Mouse (Mus musculus) retina, embryonic 14.5 days (tissue): ENCODE measurements at regions not wholly inside any gene's neighbourhood (a gene's known extent, or its start where the extent isn't known, plus 50 kb on each side); places are given as distances from the start of the nearest gene placed in this dataset.
"Not testable (repeated sequence)": the region's sequence is repeated elsewhere in the genome, so short reads cannot be mapped to it uniquely, and the experiment has no call there.

Source experiments
- DNase-seq: peaks from one replicate; pipeline ENCODE4 v3.0.0-alpha.2; 2015; ENCODE audit warnings: low spot score

- no peak for DNase-seq
These were observed 1634.0 kb downstream of the Diaph2 start for GRCm38 (mm10) chrX:131383501-131383900.

- no peak for DNase-seq
These were observed 1652.6 kb downstream of the Diaph2 start for GRCm38 (mm10) chrX:131402189-131402588.

GRCm38 (mm10) chrX:131402891-131403290 is 1653.3 kb downstream of the Diaph2 start:
- DNase-seq: not testable (repeated sequence)

GRCm38 (mm10) chrX:131406685-131407084 is 1657.1 kb downstream of the Diaph2 start:
- DNase-seq: peak; percentile 47

GRCm38 (mm10) chrX:131410567-131410966 is 1661.0 kb downstream of the Diaph2 start:
- DNase-seq: no peak

DNA sequence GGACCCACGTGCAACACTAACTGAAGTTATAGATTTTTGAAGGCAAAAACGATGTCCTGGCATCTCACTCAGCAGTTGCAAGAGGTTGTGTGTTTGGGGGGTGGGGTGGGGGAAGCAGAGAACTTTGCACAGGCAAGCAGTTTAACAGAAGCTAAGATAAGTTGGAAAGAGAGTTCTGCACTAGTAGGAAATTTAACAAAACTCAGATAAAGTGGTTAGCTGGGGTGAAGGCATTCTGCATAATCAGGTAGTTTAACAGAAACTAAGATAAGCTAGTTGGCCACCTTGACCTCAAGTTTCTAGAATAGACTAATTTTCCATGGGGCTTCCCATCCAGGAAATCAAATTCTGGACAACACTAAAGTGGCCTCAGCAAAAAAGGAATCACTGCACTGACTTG is 1672.6 kb downstream of the Diaph2 start:
- DNase-seq: no peak

GRCm38 (mm10) chrX:131422811-131423210 is 1673.3 kb downstream of the Diaph2 start:
- no peak for DNase-seq

DNA sequence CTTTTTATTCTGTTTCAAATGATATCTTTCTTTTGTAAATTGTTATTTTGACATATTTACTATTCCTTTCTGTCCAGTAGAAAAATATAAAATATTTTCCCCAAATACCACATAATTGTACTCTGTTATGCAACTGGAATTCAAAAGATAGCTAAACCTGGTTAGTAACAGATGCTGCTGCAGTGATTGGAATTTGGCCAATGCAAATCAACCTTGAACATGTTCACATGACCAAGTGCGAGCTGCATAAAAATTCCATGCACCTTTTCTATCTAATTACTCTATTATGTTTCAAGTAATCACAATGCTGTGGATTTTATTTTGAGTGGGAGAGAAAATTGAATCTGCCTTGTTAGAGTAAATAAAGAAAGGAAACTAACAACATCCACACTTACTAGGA is 1684.6 kb downstream of the Diaph2 start:
- no peak for DNase-seq

DNA sequence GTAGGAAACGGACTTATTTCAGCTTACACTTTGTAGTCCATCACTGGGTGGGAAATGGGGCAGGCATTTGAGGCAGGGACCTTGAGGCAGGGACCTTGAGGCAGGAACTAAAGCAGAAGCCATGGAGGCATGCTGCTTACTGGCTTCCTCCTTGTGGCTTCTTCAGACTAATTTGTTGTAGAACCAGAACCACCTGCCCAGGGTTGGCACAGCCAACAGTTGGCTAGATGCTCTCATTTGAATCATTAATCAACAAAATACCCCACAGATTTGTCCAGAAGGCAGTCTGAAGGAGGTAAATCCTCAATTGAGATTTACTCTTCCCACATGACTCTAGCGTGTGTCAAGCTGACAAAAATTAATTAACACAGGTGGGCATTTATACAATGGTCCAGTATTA is 1703.3 kb downstream of the Diaph2 start:
- no peak for DNase-seq

DNA sequence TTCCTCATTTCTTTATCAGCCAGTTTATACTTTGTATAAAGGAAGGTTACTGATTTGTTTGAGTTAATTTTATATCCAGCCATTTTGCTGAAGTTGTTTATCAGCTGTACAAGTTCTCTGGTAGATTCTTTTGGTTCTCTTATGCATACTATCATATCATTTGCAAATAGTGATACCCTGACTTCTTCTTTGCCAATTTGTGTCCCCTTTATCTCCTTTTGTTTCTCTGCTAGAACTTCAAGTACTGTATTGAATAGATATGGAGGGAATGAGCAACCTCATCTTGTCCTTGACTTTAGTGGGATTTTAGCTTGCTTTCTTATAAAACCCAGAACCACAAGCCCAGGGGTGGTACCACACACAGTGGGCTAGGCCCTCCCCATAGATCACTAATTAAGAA is 1711.1 kb downstream of the Diaph2 start:
- DNase-seq: no peak

- DNase-seq: no peak
These were observed 1739.8 kb downstream of the Diaph2 start for GRCm38 (mm10) chrX:131489314-131489713.

DNA sequence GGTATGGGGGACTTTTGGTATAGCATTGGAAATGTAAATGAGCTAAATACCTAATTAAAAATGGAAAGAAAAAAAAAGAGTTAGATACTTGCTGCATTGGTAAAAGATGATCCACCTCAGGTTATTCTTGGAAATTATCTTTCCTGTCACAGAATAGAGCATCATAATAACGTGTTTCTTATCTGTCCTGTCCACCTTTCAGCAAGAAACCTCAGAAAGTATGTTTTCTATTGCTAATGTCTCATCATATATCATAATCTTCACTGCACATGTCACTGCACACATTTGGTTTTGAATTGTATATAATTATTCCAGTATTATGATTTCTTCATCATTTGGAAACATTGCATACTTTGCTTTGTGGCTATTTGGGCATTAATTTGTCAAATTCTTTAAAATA is 1751.9 kb downstream of the Diaph2 start:
- DNase-seq: no peak

GRCm38 (mm10) chrX:131506837-131507236 is 1757.3 kb downstream of the Diaph2 start:
- DNase-seq: no peak
